Mouse (Mus musculus): ENCODE data around the gene Olfr672. TPM values are rescaled to one million over a fixed set of nuclear protein-coding genes. Genes with fewer than 3 reads are reported as not detected.

The Olfr672 gene
- total RNA-seq (2023) = not detected in 2 replicates

DNA sequence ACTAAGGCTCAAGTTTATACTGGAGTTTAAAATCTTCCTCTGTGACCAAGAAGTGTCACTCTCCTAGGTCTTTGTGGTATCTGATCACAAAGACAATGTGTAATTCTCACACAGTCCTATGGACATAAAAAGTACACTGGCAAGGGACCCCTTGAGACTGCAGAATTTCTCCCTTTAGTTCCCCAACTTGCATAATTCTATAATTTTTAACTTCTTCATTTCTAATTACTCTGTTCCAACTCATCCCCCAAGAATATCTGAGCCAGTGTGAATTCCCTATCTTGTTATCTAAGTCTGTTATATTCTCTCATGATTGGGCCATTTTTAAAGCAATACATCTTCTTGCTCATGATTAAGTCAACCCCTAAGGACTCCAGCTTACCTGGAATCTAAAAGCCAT, at the start of gene Olfr672:
Gene Olfr672, minus strand, starts transcription at position 101 of the 400 bp plus-strand sequence.

DNA sequence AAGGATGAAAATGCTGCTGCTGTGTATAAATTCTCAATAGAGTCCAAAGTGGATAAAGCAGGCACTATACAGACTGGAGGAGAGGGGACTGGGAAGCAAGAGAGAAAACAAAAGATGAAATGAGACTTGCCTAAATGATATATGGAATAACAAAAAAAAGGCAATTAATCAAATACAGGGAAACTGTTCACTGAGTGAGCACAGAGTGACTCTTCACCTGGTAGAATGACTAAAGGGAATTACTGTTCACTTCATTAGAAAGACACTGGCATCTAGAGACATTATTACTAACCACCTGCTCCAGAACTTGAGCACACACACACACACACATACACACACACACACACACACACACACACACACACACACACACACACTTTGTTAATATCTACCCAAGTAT, 30.6 kb upstream of the Olfr672 start, which contains the start of gene Olfr676:
Gene Olfr676, plus strand, starts transcription at position 301 of the 400 bp plus-strand sequence.

DNA sequence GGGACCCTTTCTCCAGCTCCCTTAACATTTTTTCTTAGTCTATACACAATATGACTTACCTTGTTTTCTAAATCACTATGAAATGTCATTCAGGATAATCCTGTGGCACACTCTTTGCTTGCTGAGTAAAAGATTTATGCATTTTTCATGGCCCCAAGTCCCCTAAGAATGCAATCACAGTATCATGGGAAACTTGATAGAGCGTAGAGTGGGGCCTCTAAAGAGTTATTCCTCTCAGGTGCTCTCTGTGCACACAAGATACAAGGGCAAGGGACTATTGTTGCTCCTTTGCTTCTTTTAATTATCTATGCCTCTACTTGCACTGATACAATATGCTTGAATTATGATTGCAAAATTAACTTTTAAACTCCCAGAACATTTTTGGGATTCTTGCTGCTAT, 26.5 kb upstream of the Olfr672 start, which contains the start of gene Olfr675:
Gene Olfr675, minus strand, starts transcription at position 101 of the 400 bp plus-strand sequence.

DNA sequence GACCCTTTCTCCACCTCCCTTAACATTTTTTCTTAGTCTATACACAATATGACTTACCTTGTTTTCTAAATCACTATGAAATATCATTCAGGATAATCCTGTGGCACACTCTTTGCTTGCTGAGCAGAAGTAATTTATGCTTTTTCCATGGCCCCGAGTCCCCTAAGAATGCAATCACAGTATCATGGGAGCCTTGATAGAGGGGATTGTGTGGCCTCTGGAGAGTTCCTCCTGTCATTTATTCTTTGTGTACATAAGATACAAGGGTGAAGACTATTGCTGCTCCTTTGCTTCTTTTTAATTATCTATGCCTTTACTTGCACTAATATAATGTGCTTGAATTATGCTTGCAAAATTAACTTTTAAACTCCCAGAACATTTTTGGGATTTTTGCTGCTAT, 22.8 kb downstream of the Olfr672 start, which contains the start of gene Olfr671:
Gene Olfr671, minus strand, starts transcription at position 101 of the 400 bp plus-strand sequence.

DNA sequence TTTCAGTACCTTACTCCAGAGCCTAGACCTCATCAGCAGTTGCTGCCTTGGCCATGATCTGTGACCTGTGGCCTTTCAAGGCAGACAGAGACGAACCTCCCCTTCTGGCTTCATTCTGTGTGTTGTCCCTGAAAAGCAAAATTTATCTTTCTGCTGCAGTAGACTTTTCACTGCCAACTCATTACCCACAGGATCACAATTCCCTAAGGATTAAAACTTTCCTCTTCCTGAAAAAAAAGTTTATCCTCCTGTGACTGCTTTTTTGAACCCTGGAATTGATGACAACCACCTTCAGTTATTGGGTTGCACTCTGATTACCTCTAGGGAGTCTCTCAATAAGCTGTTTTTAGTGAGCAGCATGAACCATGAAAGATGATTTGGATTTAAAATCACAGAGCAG, 39.3 kb downstream of the Olfr672 start, which contains the start of gene Olfr670:
Gene Olfr670, minus strand, starts transcription at position 101 of the 400 bp plus-strand sequence.

Other genes with a start within 250 kb of the Olfr672 start
- not detected in 2 replicates for gene Usp17le, start 224.6 kb downstream of the Olfr672 start, total RNA-seq (2023)
- 0.47 and 0.57 TPM in 2 replicates for gene Usp17lb, start 159.4 kb downstream of the Olfr672 start, total RNA-seq (2023)
- gene Usp17la, start 145.0 kb downstream of the Olfr672 start, total RNA-seq (2023) = not detected in 2 replicates
- gene Olfr665, start 124.0 kb downstream of the Olfr672 start, total RNA-seq (2023) = not detected in 2 replicates
- not detected in 2 replicates for gene Olfr666, start 106.1 kb downstream of the Olfr672 start, total RNA-seq (2023)
- not detected in 2 replicates for gene Olfr667, start 80.5 kb downstream of the Olfr672 start, total RNA-seq (2023)
- not detected in 2 replicates for gene Olfr668, start 74.0 kb downstream of the Olfr672 start, total RNA-seq (2023)
- not detected in 2 replicates for gene Olfr669, start 67.8 kb downstream of the Olfr672 start, total RNA-seq (2023)
- gene Olfr670, start 39.4 kb downstream of the Olfr672 start, total RNA-seq (2023) = not detected in 2 replicates
- not detected in 2 replicates for gene Olfr671, start 22.9 kb downstream of the Olfr672 start, total RNA-seq (2023)
- not detected in 2 replicates for gene Olfr675, start 26.4 kb upstream of the Olfr672 start, total RNA-seq (2023)
- gene Olfr676, start 30.7 kb upstream of the Olfr672 start, total RNA-seq (2023) = not detected in 2 replicates
- gene Olfr677, start 49.3 kb upstream of the Olfr672 start, total RNA-seq (2023) = not detected in 2 replicates
- gene Olfr678, start 62.4 kb upstream of the Olfr672 start, total RNA-seq (2023) = not detected in 2 replicates
- gene Olfr679, start 79.2 kb upstream of the Olfr672 start, total RNA-seq (2023) = not detected in 2 replicates
- not detected in 2 replicates for gene Olfr680-ps1, start 90.8 kb upstream of the Olfr672 start, total RNA-seq (2023)
- gene Olfr681, start 114.8 kb upstream of the Olfr672 start, total RNA-seq (2023) = not detected in 2 replicates
- not detected in 2 replicates for gene Olfr683, start 145.0 kb upstream of the Olfr672 start, total RNA-seq (2023)
- gene Olfr684, start 161.6 kb upstream of the Olfr672 start, total RNA-seq (2023) = not detected in 2 replicates
- gene Olfr685, start 184.0 kb upstream of the Olfr672 start, total RNA-seq (2023) = not detected in 2 replicates
- gene Olfr686, start 205.5 kb upstream of the Olfr672 start, total RNA-seq (2023) = not detected in 2 replicates